Mouse (Mus musculus) retina, adult 2 months (tissue): ENCODE measurements around the gene Tnks2.

ENCODE experiments used
- DNase-seq: peaks from one replicate; pipeline ENCODE4 v3.0.0-alpha.2; 2012; ENCODE audit warnings: low read depth, low spot score

Tnks2 gene

DNA sequence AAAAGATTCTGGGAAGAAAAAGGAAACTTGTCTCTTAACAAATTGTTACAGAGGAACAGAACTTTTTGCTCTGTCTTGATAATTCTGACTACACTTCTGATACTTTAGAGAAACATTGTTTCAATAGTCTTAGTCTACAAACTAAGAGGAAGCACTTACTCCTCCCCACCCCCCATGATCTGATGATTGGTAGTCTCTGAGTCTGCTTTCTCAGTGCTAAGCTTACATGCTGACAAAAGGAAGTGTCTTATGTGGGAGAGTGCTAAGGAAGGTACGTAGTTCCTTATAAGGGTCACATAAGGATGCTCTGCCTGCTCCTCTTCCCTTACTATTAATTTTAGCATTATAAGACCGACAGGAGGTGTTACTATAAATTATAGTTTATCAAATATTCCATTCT is 98.6 kb downstream of the Tnks2 start:
- no peak for DNase-seq

DNA sequence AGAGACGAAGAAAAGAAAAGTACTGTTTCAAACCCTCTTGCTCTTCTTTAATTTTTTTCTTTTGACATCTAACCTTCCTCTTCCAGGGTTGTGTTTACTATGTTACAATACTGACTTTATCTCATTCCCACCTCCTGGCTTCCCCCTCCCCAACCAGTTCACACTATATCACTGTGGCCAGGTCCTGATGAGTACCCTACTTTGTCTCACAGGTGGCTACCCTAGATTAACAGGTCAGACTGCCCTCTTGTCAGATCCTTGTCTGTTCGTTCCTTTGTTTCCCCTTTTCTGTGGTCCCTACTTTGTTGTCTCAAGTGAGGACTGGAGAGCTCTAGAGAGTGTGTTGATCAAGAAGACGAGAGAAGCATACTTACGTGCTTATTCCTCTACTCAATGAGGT is 102.3 kb downstream of the Tnks2 start:
- no peak for DNase-seq

DNA sequence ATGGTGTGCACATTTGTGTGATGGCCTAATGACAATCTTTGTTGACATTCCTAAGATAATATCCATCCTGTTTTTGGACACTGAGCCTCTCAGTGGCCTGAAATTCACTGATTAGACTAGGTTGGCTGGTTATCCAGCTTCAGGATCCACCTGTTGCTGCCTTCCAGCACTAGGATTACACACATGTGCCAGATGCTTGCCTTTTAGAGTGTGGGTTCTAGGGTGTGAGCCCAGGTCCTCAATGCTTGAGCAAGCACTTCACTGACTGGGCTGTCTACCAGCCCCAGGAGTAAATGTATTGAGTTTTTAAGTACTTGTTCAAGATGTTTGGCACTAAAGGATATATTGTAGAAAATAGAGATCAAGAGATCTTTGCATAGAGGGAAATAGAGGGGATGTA is 104.0 kb downstream of the Tnks2 start:
- DNase-seq: no peak

DNA sequence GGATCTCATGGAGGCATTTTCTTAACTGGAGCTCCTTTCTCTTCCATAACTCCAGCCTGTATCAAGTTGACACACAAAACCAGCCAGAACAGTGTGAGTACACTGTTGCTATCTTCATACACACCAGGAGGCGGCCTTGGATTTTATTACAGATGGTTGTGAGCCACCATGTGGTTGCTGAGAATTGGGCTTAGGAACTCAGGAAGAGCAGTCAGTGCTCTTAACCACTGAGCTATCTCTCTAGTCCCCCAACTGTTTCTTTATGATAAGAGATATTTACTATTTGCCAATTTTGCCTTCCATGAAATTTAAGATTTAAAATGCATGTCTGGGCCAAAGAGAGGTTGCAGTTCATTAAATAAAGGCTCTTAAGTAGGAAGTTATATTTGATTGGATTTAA is 106.0 kb downstream of the Tnks2 start:
- no peak for DNase-seq
